Mouse (Mus musculus): Measurements from ENCODE around the gene Madcam1. TPM values are rescaled to one million over a fixed set of nuclear protein-coding genes. Genes with fewer than 3 reads are reported as not detected.

The Madcam1 gene
- polyA plus RNA-seq, 1 experiment from 2014 or later, result 22.2 TPM

- ATAC-seq (ENCODE audit: low FRiP score, low TSS enrichment) (peak; percentile 83), DNase-seq (ENCODE audit: low spot score) (peak; percentile 87)
- no peak for TF ChIP-seq EP300 (optimal IDR thresholded peaks at IDR 0.05)
- peak; percentile 94 for TF ChIP-seq CTCF (IDR thresholded peaks at IDR 0.05; ENCODE audit: low read depth)
- H3K27ac ChIP-seq (replicated peaks), result peak within 1 kb of the TSS; percentile 91
- peak within 1 kb of the TSS; percentile 98 for H3K4me3 ChIP-seq (ENCODE audit: low read depth, low read length)
- H3K9me3 ChIP-seq (ENCODE audit: control insufficient read depth, low read length), result no peaks in the 10 kb centered on the region
- H3K4me1 ChIP-seq (replicated peaks; ENCODE audit: control insufficient read depth, insufficient read depth), result 0 out of 2 replicates have a peak, but pooled peaks cover 3% of the 10 kb centered on the region
- H3K36me3 ChIP-seq (ENCODE audit: control insufficient read depth, insufficient read depth, low read length), result no peaks in the 10 kb centered on the region
- peak within 1 kb of the TSS; percentile 76 for H3K4me2 ChIP-seq (replicated peaks; ENCODE audit: low read depth)
- under 1% methylated on average over 44 of the region's 45 CpGs for WGBS
- no peaks in the 10 kb centered on the region for H3K27me3 ChIP-seq (ENCODE audit: control insufficient read depth, insufficient read depth, low read length)
- H3K9ac ChIP-seq (ENCODE audit: low read length), result peak within 1 kb of the TSS; percentile 84
Measured at GRCm38 (mm10) chr10:79668771-79669575, 4.6 kb downstream of the Madcam1 start, which contains the start of gene Tpgs1. Tpgs1 (plus strand) TSS chr10:79669369.

GRCm38 (mm10) chr10:79669576-79670057 is 5.3 kb downstream of the Madcam1 start:
- WGBS, result under 1% methylated on average over 46 of the region's 47 CpGs
- Histone ChIP-seq H3K9ac (ENCODE audit: low read length) (peak overlapping the region; percentile 84), H3K27me3 (ENCODE audit: control insufficient read depth, insufficient read depth, low read length) (no peaks in the 10 kb centered on the region), H3K4me3 (ENCODE audit: low read depth, low read length) (peak overlapping the region; percentile 98), H3K27ac (replicated peaks) (peak overlapping the region; percentile 91), H3K36me3 (ENCODE audit: control insufficient read depth, insufficient read depth, low read length) (no peaks in the 10 kb centered on the region), H3K4me1 (replicated peaks; ENCODE audit: control insufficient read depth, insufficient read depth) (0 out of 2 replicates have a peak, but pooled peaks cover 3% of the 10 kb centered on the region), H3K9me3 (ENCODE audit: control insufficient read depth, low read length) (no peaks in the 10 kb centered on the region), H3K4me2 (replicated peaks; ENCODE audit: low read depth) (peak overlapping the region; percentile 76)
- no peak for TF ChIP-seq EP300 (optimal IDR thresholded peaks at IDR 0.05)
- ATAC-seq (ENCODE audit: low FRiP score, low TSS enrichment), result peak; percentile 36
- DNase-seq (ENCODE audit: low spot score), result peak; percentile 68

GRCm38 (mm10) chr10:79670071-79670888 is 5.9 kb downstream of the Madcam1 start:
- peak; percentile 10; the same call in 1 of the 2 replicates for ATAC-seq (ENCODE audit: low FRiP score, low TSS enrichment)
- H3K4me2 ChIP-seq (replicated peaks; ENCODE audit: low read depth), result peak overlapping the region; percentile 76
- H3K36me3 ChIP-seq (ENCODE audit: control insufficient read depth, insufficient read depth, low read length), result no peaks in the 10 kb centered on the region
- no peaks in the 10 kb centered on the region for H3K27me3 ChIP-seq (ENCODE audit: control insufficient read depth, insufficient read depth, low read length)
- TF ChIP-seq EP300 (optimal IDR thresholded peaks at IDR 0.05) (no peak), CTCF (IDR thresholded peaks at IDR 0.05; ENCODE audit: low read depth) (no peak)
- H3K9me3 ChIP-seq (ENCODE audit: control insufficient read depth, low read length), result no peaks in the 10 kb centered on the region
- 0 out of 2 replicates have a peak, but pooled peaks cover 3% of the 10 kb centered on the region for H3K4me1 ChIP-seq (replicated peaks; ENCODE audit: control insufficient read depth, insufficient read depth)
- peak overlapping the region; percentile 98 for H3K4me3 ChIP-seq (ENCODE audit: low read depth, low read length)
- 30% methylated on average over 15 of the region's 15 CpGs for WGBS
- peak overlapping the region; percentile 84 for H3K9ac ChIP-seq (ENCODE audit: low read length)
- DNase-seq (ENCODE audit: low spot score), result no peak
- H3K27ac ChIP-seq (replicated peaks), result peak overlapping the region; percentile 91

- Histone ChIP-seq H3K27me3 (ENCODE audit: control insufficient read depth, insufficient read depth, low read length) (no peaks in the 10 kb centered on the region), H3K9ac (ENCODE audit: low read length) (no peak overlapping the region), H3K4me3 (ENCODE audit: low read depth, low read length) (no peak overlapping the region), H3K36me3 (ENCODE audit: control insufficient read depth, insufficient read depth, low read length) (no peaks in the 10 kb centered on the region), H3K4me1 (replicated peaks; ENCODE audit: control insufficient read depth, insufficient read depth) (0 out of 2 replicates have a peak, but pooled peaks cover 3% of the 10 kb centered on the region), H3K9me3 (ENCODE audit: control insufficient read depth, low read length) (no peaks in the 10 kb centered on the region), H3K4me2 (replicated peaks; ENCODE audit: low read depth) (no peak overlapping the region), H3K27ac (replicated peaks) (no peak overlapping the region)
- no peak for ATAC-seq (ENCODE audit: low FRiP score, low TSS enrichment)
- DNase-seq (ENCODE audit: low spot score), result no peak
- TF ChIP-seq CTCF (IDR thresholded peaks at IDR 0.05; ENCODE audit: low read depth) (no peak), EP300 (optimal IDR thresholded peaks at IDR 0.05) (no peak)
- 66% methylated on average over 6 of the region's 6 CpGs for WGBS
Measured at GRCm38 (mm10) chr10:79671396-79672087, 7.2 kb downstream of the Madcam1 start.

GRCm38 (mm10) chr10:79672088-79672455 is 7.7 kb downstream of the Madcam1 start:
- TF ChIP-seq CTCF (IDR thresholded peaks at IDR 0.05; ENCODE audit: low read depth) (no peak; the same call in 1 of the 2 replicates), EP300 (optimal IDR thresholded peaks at IDR 0.05) (no peak)
- Histone ChIP-seq H3K4me2 (replicated peaks; ENCODE audit: low read depth) (no peak overlapping the region), H3K9me3 (ENCODE audit: control insufficient read depth, low read length) (no peaks in the 10 kb centered on the region), H3K27ac (replicated peaks) (no peak overlapping the region), H3K4me3 (ENCODE audit: low read depth, low read length) (no peak overlapping the region), H3K36me3 (ENCODE audit: control insufficient read depth, insufficient read depth, low read length) (no peaks in the 10 kb centered on the region), H3K4me1 (replicated peaks; ENCODE audit: control insufficient read depth, insufficient read depth) (0 out of 2 replicates have a peak, but pooled peaks cover 3% of the 10 kb centered on the region), H3K9ac (ENCODE audit: low read length) (no peak overlapping the region), H3K27me3 (ENCODE audit: control insufficient read depth, insufficient read depth, low read length) (no peaks in the 10 kb centered on the region)
- ATAC-seq (ENCODE audit: low FRiP score, low TSS enrichment) (no peak), DNase-seq (ENCODE audit: low spot score) (no peak)
- WGBS, result 67% methylated on average over 3 of the region's 3 CpGs
